Mouse (Mus musculus) kidney, embryonic 14.5 days (tissue): ENCODE measurements around the gene Abtb2. TPM values are rescaled to one million over a fixed set of nuclear protein-coding genes. Genes with fewer than 3 reads are reported as not detected.

Source experiments
- ATAC-seq: fragments of 200-750 bp; cut with Nextera tagmentation; 2 replicates; pipeline ENCODE4 v1.8.0; 2017; ENCODE audit warnings: moderate number of reproducible peaks, mild to moderate bottlenecking, moderate TSS enrichment, moderate library complexity; ENCODE audit not compliant: low FRiP score, low TSS enrichment
- H3K27ac ChIP-seq: fragments of 300-500 bp; sonication (generic); 2 replicates; pipeline ENCODE4 v1.5.1; 2014; ENCODE audit warnings: low read depth, mild to moderate bottlenecking, low read length, moderate library complexity, mixed read lengths
- H3K27me3 ChIP-seq: fragments of 300-500 bp; sonication (generic); 2 replicates; pipeline ENCODE4 v1.6.1; 2014; ENCODE audit warnings: mild to moderate bottlenecking, low read length; ENCODE audit not compliant: control insufficient read depth, insufficient read depth
- H3K36me3 ChIP-seq: fragments of 300-500 bp; sonication (generic); 2 replicates; pipeline ENCODE4 v1.6.1; 2014; ENCODE audit warnings: low read length, mixed read lengths; ENCODE audit not compliant: control insufficient read depth, insufficient read depth
- H3K4me1 ChIP-seq: fragments of 300-500 bp; sonication (generic); 2 replicates; pipeline ENCODE4 v1.6.1; 2014; ENCODE audit warnings: low read length, mixed read lengths; ENCODE audit not compliant: control insufficient read depth, insufficient read depth
- H3K4me2 ChIP-seq: fragments of 300-500 bp; sonication (generic); replicated peaks from 2 replicates; pipeline ENCODE4 v1.6.1; 2014; ENCODE audit warnings: low read depth, mild to moderate bottlenecking, low read length
- H3K4me3 ChIP-seq: fragments of 300-500 bp; sonication (generic); 2 replicates; pipeline ENCODE4 v1.5.1; 2014; ENCODE audit warnings: mild to moderate bottlenecking, low read length
- H3K9ac ChIP-seq: fragments of 300-500 bp; sonication (generic); 2 replicates; pipeline ENCODE4 v1.6.1; 2014; ENCODE audit warnings: low read depth, mild to moderate bottlenecking, low read length, moderate library complexity
- H3K9me3 ChIP-seq: fragments of 300-500 bp; sonication (generic); 2 replicates; pipeline ENCODE4 v1.6.1; 2016; ENCODE audit warnings: low read length; ENCODE audit not compliant: control insufficient read depth
- WGBS: fragments of 180-500 bp; shearing (Covaris S2); extraction: QIAGEN DNeasy Blood & Tissue Kit; methylation state at CpG from one replicate; pipeline ENCODE4 v1.1.7; 2014; 5-methylcytosine and 5-hydroxymethylcytosine counted together
- polyA plus RNA-seq: library from polyadenylated mRNA; unstranded; fragments of >200 nt; fragmentation: Nextera tagmentation; extraction: Ambion mirVana; gene quantifications from 2 replicates; pipeline ENCODE4 v1.2.1, GENCODE M21; 2014

The Abtb2 gene
- polyA plus RNA-seq, 1 experiment from 2014 or later = 7.6 TPM

DNA sequence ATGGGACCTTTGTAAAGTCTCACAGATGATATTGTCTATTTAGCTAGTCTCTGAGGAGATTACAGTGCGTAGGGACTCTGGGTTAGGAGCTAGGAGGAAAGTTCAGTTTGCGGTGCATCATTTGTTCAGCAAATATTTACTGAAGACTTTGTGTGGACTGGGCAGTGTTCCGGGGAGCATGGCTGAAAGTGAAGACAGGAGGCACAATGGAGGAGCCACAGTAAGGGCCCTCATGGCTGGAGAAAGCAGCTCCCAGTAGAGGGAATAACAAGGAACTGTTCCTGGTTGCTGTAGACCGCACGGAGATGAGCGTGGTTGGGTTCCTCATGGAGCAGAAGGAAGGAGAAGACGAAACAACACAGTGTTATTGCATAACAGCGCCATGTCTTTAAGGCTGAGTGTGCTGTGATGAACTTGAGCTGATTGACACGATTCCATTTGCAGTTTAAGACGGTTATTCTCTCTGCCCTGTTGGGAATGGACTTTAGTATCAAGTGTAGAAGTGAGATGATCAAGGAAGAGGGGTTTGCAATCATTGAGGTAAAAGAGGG, 12.6 kb downstream of the Abtb2 start:
- H3K36me3 ChIP-seq = no peaks in the 10 kb centered on the region
- H3K4me1 ChIP-seq = peaks cover 18% of the 10 kb centered on the region; the same call in 1 of the 2 replicates

DNA sequence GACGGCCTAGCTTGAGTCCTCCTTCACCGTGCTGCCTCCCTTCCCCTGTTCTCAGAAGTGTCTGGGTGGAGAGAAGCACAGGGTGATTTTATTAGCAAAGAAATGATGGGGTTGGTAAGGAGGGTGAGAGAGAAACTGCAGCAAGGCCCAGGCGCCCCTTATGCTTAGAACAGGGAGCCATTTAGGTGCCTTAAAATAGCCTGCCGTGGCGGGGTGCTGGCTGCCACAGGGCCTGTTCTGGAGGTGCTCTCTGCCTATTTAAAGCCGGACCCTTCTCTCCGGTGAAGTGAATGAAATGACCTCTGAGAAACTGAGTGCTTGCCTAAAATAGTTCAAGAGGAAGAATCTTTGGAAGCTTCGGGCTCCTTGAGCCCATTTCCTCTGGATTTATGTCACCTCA, 14.6 kb downstream of the Abtb2 start:
- no peaks in the 10 kb centered on the region for H3K9me3 ChIP-seq
- H3K27me3 ChIP-seq = no peaks in the 10 kb centered on the region
- no peaks in the 10 kb centered on the region for H3K36me3 ChIP-seq
- H3K4me3 ChIP-seq = no peak overlapping the region
- H3K4me2 ChIP-seq = no peak overlapping the region
- 34% methylated on average over 8 of the region's 8 CpGs for WGBS
- no peak overlapping the region for H3K9ac ChIP-seq
- ATAC-seq = no peak
- no peak overlapping the region for H3K27ac ChIP-seq
- peaks cover 18% of the 10 kb centered on the region; the same call in 1 of the 2 replicates for H3K4me1 ChIP-seq

More for the DNA sequence above, 12.6 kb downstream of the Abtb2 start:
- Histone ChIP-seq H3K9me3 (no peaks in the 10 kb centered on the region), H3K27me3 (no peaks in the 10 kb centered on the region), H3K27ac (no peak overlapping the region), H3K9ac (no peak overlapping the region), H3K4me2 (no peak overlapping the region), H3K4me3 (no peak overlapping the region)
- ATAC-seq = no peak
- WGBS = 95% methylated on average over 10 of the region's 10 CpGs

DNA sequence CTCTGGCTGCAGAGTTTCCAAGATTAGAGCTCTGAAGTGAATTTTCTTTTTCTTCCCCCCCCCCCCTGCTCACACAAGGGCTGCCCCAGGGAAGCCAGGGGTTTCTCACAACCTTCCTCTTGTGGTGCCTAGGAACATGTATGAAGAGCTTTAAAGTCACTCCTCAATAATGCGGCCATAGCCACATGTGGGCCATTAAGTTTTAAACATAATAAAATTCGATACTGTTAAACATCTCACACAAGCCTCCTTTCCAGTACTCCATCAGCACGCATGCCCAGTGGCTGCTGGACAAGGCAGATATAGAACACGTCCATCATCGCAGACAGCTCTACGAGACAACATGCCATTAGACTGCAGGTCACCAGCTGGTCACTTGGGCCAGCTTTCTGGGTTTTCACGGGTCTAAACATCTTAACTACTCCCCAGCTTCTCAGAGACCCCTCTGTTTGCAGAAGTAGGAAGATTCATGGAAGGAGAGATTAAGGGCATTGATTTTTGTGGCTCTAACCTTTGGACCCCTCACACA, 15.3 kb downstream of the Abtb2 start:
- Histone ChIP-seq H3K4me3 (no peak overlapping the region), H3K27me3 (no peaks in the 10 kb centered on the region), H3K9me3 (no peaks in the 10 kb centered on the region), H3K27ac (no peak overlapping the region), H3K4me1 (peaks cover 18% of the 10 kb centered on the region; the same call in 1 of the 2 replicates), H3K4me2 (no peak overlapping the region), H3K9ac (no peak overlapping the region), H3K36me3 (no peaks in the 10 kb centered on the region)
- no peak for ATAC-seq
- 21% methylated on average over 7 of the region's 7 CpGs for WGBS

DNA sequence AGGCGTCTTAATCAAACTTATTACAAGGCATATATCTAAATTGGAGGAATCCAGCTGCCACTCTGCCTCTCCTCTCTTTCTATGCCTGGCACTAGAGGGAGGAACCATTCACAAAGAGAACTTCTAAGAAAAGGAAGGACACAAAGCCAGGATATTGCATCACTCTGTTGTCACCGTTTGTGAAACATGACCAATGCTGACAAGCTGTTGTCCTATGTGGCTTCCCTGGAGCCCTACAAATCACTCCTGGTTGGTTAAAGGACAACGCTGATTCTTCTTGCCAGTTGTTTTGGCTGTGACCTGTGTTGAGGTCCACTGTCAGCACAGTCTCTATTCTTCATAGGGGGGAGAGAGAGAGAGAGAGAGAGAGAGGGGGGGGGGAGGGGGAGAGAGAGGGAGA, 17.2 kb downstream of the Abtb2 start:
- WGBS = 26% methylated on average over 3 of the region's 3 CpGs
- H3K4me1 ChIP-seq = peaks cover 18% of the 10 kb centered on the region; the same call in 1 of the 2 replicates
- no peaks in the 10 kb centered on the region for H3K9me3 ChIP-seq
- ATAC-seq = no peak
- no peak overlapping the region for H3K27ac ChIP-seq
- H3K36me3 ChIP-seq = no peaks in the 10 kb centered on the region
- no peaks in the 10 kb centered on the region for H3K27me3 ChIP-seq
- no peak overlapping the region for H3K9ac ChIP-seq
- no peak overlapping the region for H3K4me3 ChIP-seq
- no peak overlapping the region for H3K4me2 ChIP-seq

DNA sequence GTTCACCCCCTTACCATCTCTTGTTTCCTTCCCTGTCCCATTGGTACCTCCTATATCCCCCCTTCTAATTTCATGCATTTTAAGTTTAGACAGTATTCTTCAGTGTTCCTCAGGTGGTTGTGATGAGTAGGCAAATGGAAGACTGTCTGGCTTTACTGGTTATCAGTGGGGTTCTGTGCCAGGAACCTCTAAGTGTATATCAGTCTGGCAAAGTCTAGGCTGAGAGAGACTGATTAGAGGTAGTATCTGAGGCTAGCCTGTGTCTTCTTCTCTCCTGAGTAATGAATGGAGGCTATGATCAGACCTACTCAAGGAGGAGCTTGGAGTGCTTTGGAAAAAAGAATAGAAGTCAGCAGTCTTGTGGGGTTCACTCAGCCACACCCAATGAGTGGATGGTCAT, 18.0 kb downstream of the Abtb2 start:
- Histone ChIP-seq H3K36me3 (no peaks in the 10 kb centered on the region), H3K9me3 (no peaks in the 10 kb centered on the region), H3K4me2 (no peak overlapping the region), H3K4me1 (peaks cover 18% of the 10 kb centered on the region; the same call in 1 of the 2 replicates), H3K27me3 (no peaks in the 10 kb centered on the region), H3K27ac (no peak overlapping the region), H3K9ac (no peak overlapping the region), H3K4me3 (no peak overlapping the region)
- ATAC-seq = no peak

DNA sequence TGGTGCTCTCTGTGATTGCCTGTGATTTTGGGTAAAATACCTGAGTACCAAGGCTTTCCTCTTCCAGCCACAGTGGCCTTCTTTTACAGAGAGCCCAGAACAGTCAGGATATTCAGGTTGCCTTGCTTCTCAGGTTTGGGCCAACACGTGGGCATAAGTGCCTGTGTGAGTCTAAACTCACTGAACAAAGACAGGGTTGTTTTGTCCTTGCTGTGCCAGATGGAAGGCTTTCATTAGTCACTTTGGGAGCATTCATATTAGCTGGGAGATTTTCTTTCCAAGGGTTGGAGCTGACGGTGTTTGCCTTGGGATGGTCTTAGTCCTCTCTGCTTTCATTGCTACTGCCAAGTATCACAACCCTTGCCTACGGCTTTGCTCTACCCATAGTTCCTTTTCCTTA, 20.3 kb downstream of the Abtb2 start:
- H3K27ac ChIP-seq = no peak overlapping the region
- H3K36me3 ChIP-seq = no peaks in the 10 kb centered on the region
- H3K9me3 ChIP-seq = no peaks in the 10 kb centered on the region
- H3K27me3 ChIP-seq = no peaks in the 10 kb centered on the region
- no peak overlapping the region for H3K4me3 ChIP-seq
- 83% methylated on average over 3 of the region's 3 CpGs for WGBS
- peaks cover 2% of the 10 kb centered on the region; the same call in 1 of the 2 replicates for H3K4me1 ChIP-seq
- ATAC-seq = no peak
- no peak overlapping the region for H3K4me2 ChIP-seq
- H3K9ac ChIP-seq = no peak overlapping the region

DNA sequence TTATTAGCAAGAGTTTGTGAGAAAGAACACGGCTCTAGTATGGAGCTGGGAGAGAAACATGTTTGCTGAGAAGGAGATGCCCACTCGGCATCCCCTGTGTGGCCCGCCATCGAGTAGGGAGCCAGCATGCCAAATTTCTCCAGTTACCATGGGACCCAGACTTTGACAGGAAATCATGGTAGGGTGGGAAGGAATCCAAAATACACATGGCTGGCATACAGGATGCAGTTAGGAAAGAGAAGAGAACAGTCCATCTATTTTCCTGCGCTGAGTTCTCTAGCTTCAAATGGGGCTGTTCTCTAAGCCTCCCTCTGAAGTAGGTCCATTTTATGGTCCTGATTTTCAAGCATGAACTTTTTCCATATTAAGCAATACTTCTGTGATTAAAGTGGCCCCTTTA, 22.7 kb downstream of the Abtb2 start:
- no peak for ATAC-seq

DNA sequence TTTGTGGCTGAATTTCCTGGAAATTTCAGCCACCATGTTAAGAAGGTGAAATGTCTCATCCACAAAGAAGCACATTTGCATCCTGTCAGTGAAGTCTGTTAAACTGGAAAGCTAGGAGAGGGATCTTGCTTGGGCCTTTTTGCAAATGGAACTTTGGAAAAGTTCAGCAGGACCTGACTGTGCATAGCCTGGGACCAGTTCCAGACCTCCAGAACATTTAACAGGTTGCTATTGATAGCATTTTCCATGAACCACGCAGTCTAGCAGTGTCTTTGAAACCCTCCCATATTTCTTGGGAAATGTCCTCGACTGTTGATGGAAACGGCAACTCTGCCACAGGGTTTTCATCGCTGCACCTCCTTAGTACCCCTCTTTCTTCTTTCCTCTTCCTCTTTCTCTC, 23.3 kb downstream of the Abtb2 start:
- no peaks in the 10 kb centered on the region; the same call in none of the 2 replicates for H3K4me1 ChIP-seq
- no peaks in the 10 kb centered on the region for H3K36me3 ChIP-seq
- no peak for ATAC-seq
- H3K4me3 ChIP-seq = no peak overlapping the region
- H3K9ac ChIP-seq = no peak overlapping the region
- H3K4me2 ChIP-seq = no peak overlapping the region
- H3K9me3 ChIP-seq = no peaks in the 10 kb centered on the region
- WGBS = 88% methylated on average over 4 of the region's 4 CpGs
- H3K27me3 ChIP-seq = no peaks in the 10 kb centered on the region
- no peak overlapping the region for H3K27ac ChIP-seq

More for the DNA sequence above, 22.7 kb downstream of the Abtb2 start:
- Histone ChIP-seq H3K36me3 (no peaks in the 10 kb centered on the region), H3K9ac (no peak overlapping the region), H3K27me3 (no peaks in the 10 kb centered on the region), H3K9me3 (no peaks in the 10 kb centered on the region), H3K27ac (no peak overlapping the region), H3K4me2 (no peak overlapping the region), H3K4me1 (no peaks in the 10 kb centered on the region; the same call in 1 of the 2 replicates), H3K4me3 (no peak overlapping the region)
- WGBS = 74% methylated on average over 5 of the region's 5 CpGs

DNA sequence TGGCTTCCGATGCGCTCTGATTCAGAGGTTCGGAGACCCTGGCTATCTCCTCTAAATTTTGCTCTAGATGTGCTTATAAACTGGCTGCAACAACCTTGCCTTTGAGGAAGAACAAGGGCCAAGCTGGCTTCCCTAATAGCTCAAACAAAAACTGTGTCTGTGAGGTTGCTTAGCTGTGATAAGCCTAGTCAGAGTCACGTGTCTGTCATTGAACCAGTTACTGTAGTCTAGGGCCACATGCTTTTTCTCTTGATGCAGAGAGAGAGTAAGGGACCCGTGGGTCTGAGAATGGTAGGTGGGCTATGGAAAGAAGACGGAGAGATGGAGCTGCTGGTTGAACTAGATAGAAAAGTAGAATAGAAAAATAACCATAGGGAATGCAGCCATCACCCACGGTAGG, 24.5 kb downstream of the Abtb2 start:
- Histone ChIP-seq H3K27ac (no peak overlapping the region), H3K4me1 (peaks cover 10% of the 10 kb centered on the region), H3K9me3 (no peaks in the 10 kb centered on the region), H3K4me3 (no peak overlapping the region), H3K27me3 (no peaks in the 10 kb centered on the region), H3K36me3 (no peaks in the 10 kb centered on the region), H3K4me2 (no peak overlapping the region), H3K9ac (no peak overlapping the region)
- ATAC-seq = no peak
- WGBS = 90% methylated on average over 7 of the region's 7 CpGs
